In genomic region chr7:122288605-122289242, GRCm38 (mm10) we compare ENCODE assay signal across 8 mouse cellular contexts. TPM values are rescaled to one million over a fixed set of nuclear protein-coding genes. Genes with fewer than 3 reads are reported as not detected.
DNase-seq lines count a peak whose midpoint lies in the region; ATAC-seq and TF ChIP-seq lines count a peak whose summit lies in the region.

Prkcb (plus strand) TSS chr7:122288751.

- peak; percentile 88 for DNase-seq in T-cell, adult 2 months (ENCODE audit: low spot score)
- DNase-seq in cerebellum, postnatal 4 days (ENCODE audit: low spot score in 2 of 2) = peak; percentile 65 to 80
- DNase-seq in gastrocnemius, adult 2 months = peak; percentile 39
- peak; percentile 94 for DNase-seq in hindbrain, postnatal 0 days (ENCODE audit: low spot score)
- DNase-seq in left cerebral cortex, adult 2 months (ENCODE audit: extremely low spot score in 1 of 2, low spot score in 2 of 2) = peak; percentile 84 to 87
- DNase-seq in lung, postnatal 4 days = peak; percentile 83 to 85
- DNase-seq in retina, postnatal 1 day = peak; percentile 82
- DNase-seq in thymus, postnatal 36 days = peak; percentile 93 to 94

- no peak for TF ChIP-seq CTCF in gastrocnemius, adult 2 months (IDR thresholded peaks at IDR 0.05)
- TF ChIP-seq CTCF in hindbrain, postnatal 0 days (IDR thresholded peaks at IDR 0.05; ENCODE audit: low read depth) = no peak
- TF ChIP-seq CTCF in left cerebral cortex, adult 2 months (IDR thresholded peaks at IDR 0.05) = no peak

- peak; percentile 95 for ATAC-seq in hindbrain, postnatal 0 days

- H3K36me3 ChIP-seq in hindbrain, postnatal 0 days (ENCODE audit: insufficient read depth, low read length) = no peaks in the 10 kb centered on the region

- peak within 1 kb of the TSS; percentile 89 for H3K4me2 ChIP-seq in hindbrain, postnatal 0 days (ENCODE audit: low read depth, low read length)

- H3K4me3 ChIP-seq in gastrocnemius, adult 2 months = peak within 1 kb of the TSS; percentile 65
- peak within 1 kb of the TSS; percentile 76 for H3K4me3 ChIP-seq in hindbrain, postnatal 0 days (ENCODE audit: low read length)
- H3K4me3 ChIP-seq in left cerebral cortex, adult 2 months = peak within 1 kb of the TSS; percentile 76

- no peaks in the 10 kb centered on the region for H3K9me3 ChIP-seq in hindbrain, postnatal 0 days (ENCODE audit: low read length)

- WGBS in hindbrain, postnatal 0 days = 5% methylated on average over 41 of the region's 42 CpGs

- no peak within 1 kb of the TSS for H3K27ac ChIP-seq in gastrocnemius, adult 2 months
- peak within 1 kb of the TSS; percentile 82 for H3K27ac ChIP-seq in hindbrain, postnatal 0 days
- peak within 1 kb of the TSS; percentile 93 for H3K27ac ChIP-seq in left cerebral cortex, adult 2 months

- intact Hi-C loops in gastrocnemius, adult 2 months (cut with DNase I) = no loop called here
- intact Hi-C loops in left cerebral cortex, adult 2 months (cut with DNase I) = no loop called here

- peak within 1 kb of the TSS; percentile 73 for H3K9ac ChIP-seq in hindbrain, postnatal 0 days (replicated peaks; ENCODE audit: low read length)

- peaks cover 7% of the 10 kb centered on the region for H3K4me1 ChIP-seq in hindbrain, postnatal 0 days (ENCODE audit: insufficient read depth, low read length)

- no peaks in the 10 kb centered on the region for H3K27me3 ChIP-seq in hindbrain, postnatal 0 days (ENCODE audit: insufficient read depth, low read length)

RNA-seq across cellular contexts. Expression of gene Prkcb, which starts in this region (rescaled TPM):
- total RNA-seq in gastrocnemius, adult 2 months (2021) = 1 to 10 TPM in 1 of 2 experiments, under 1 TPM in 1; 0.54 to 1.1 TPM
- total RNA-seq in hindbrain, postnatal 0 days (2014; rRNA removed) = 255 and 261 TPM in 2 replicates
- 187 and 200 TPM in 2 replicates for polyA plus RNA-seq in hindbrain, postnatal 0 days (2015; fragmentation: Nextera tagmentation; extraction: Ambion mirVana)
- 100 to 1,000 TPM; 964 to 986 TPM for total RNA-seq in left cerebral cortex, adult 2 months (2021)

Comparison
In these comparisons a context has a peak if more than half of its experiments do, and no peak if none do; other contexts are left out.
1. RNA of gene Prkcb (total RNA-seq): 964 to 986 TPM in left cerebral cortex, adult 2 months and 255 to 261 TPM in hindbrain, postnatal 0 days; 0.54 to 1.1 TPM in gastrocnemius, adult 2 months; every median in the first group is over 100 times any median in the second.
2. DNase-seq: peak in every context shown above with its lines; median percentile 94 in hindbrain, postnatal 0 days; 94 in thymus, postnatal 36 days; 88 in T-cell, adult 2 months; 86 in left cerebral cortex, adult 2 months; 84 in lung, postnatal 4 days; 82 in retina, postnatal 1 day; 72 in cerebellum, postnatal 4 days; 39 in gastrocnemius, adult 2 months.
3. Peak in every context shown above with its lines, with median percentiles within 50 percentile points of each other: H3K4me3 ChIP-seq.